Mouse (Mus musculus) pancreas, adult 10 weeks (tissue): ENCODE results near the gene Vmn2r59. TPM values are rescaled to one million over a fixed set of nuclear protein-coding genes. Genes with fewer than 3 reads are reported as not detected.

Experiments used
- polyA plus RNA-seq: library from polyadenylated mRNA; stranded (reverse); fragments of 350-450 nt; fragmentation: Illumina TruSeq; extraction: RNeasy Lipid Tissue Mini Kit (QIAGEN cat#74804); gene quantifications from one replicate; pipeline ENCODE4 v1.2.3, GENCODE M21; 2015; ENCODE audit warnings: low read depth, low replicate concordance; ENCODE audit not compliant: insufficient read depth

The Vmn2r59 gene
- not detected for polyA plus RNA-seq

GRCm38 (mm10) chr7:42058923-42059322 lies at the start of gene Vmn2r59:
Gene Vmn2r59 (minus strand): TSS chr7:42059023.

GRCm38 (mm10) chr7:42107470-42107869 lies 48.6 kb upstream of the Vmn2r59 start, which contains the start of gene Vmn2r60:
Gene Vmn2r60 (plus strand): TSS chr7:42107770.

Other genes starting within 250 kb of the Vmn2r59 start
- gene Vmn2r58, start 186.3 kb downstream of the Vmn2r59 start, polyA plus RNA-seq = not detected
- not detected for gene Vmn2r60, start 48.7 kb upstream of the Vmn2r59 start, polyA plus RNA-seq
- gene Vmn2r61, start 201.0 kb upstream of the Vmn2r59 start, polyA plus RNA-seq = not detected